Mouse (Mus musculus): ENCODE data around the gene Serpinb6b. TPM values are rescaled to one million over a fixed set of nuclear protein-coding genes. Genes with fewer than 3 reads are reported as not detected.

The Serpinb6b gene
- total RNA-seq, 2 experiments from 2014 or later: 31.5 to 39.0 TPM

Other genes with a start within 250 kb of the Serpinb6b start
- 100 to 1,000 TPM; 206 to 302 TPM for gene Mylk4, start 181.3 kb upstream of the Serpinb6b start, total RNA-seq (2021)
- 10 to 100 TPM; 19.9 to 26.0 TPM for gene Wrnip1, start 163.2 kb upstream of the Serpinb6b start, total RNA-seq (2021)
- not detected for gene D930007J09Rik, start 162.4 kb upstream of the Serpinb6b start, total RNA-seq (2021)
- 1 to 10 TPM; 2.9 to 4.7 TPM for gene Serpinb1a, start 114.0 kb upstream of the Serpinb6b start, total RNA-seq (2021)
- gene Serpinb1c, start 67.0 kb upstream of the Serpinb6b start, total RNA-seq (2021): 1 to 10 TPM; 1.3 to 3.5 TPM
- 10 to 100 TPM in 1 of 2 experiments, 1 to 10 TPM in 1; 9.4 to 11.3 TPM for gene Serpinb9, start 38.0 kb downstream of the Serpinb6b start, total RNA-seq (2021)
- gene Serpinb9b, start 62.2 kb downstream of the Serpinb6b start, total RNA-seq (2021): under 1 TPM; 0.13 to 0.27 TPM
- gene Serpinb1b, start 113.4 kb downstream of the Serpinb6b start, total RNA-seq (2021): not detected
- not detected for gene Serpinb9c, start 194.5 kb downstream of the Serpinb6b start, total RNA-seq (2021)
- not detected for gene Serpinb9d, start 227.8 kb downstream of the Serpinb6b start, total RNA-seq (2021)